Mouse (Mus musculus) lung, adult 2 months (tissue): ENCODE measurements around the gene Kif3a. TPM values are rescaled to one million over a fixed set of nuclear protein-coding genes. Genes with fewer than 3 reads are reported as not detected.

Experiments
- DNase-seq: peaks from one replicate; pipeline ENCODE4 v3.0.0; 2022
- H3K4me1 ChIP-seq: fragments of 200-500 bp; 2 replicates; pipeline ENCODE4 v1.6.1; 2011; ENCODE audit warnings: low read length; ENCODE audit not compliant: control insufficient read depth, insufficient read depth
- H3K4me3 ChIP-seq: fragments of 200-500 bp; replicated peaks from 2 replicates; pipeline ENCODE3; 2011; ENCODE audit warnings: low read depth, mild to moderate bottlenecking, control low read depth, low read length; ENCODE audit errors: extremely low read depth
- CTCF ChIP-seq: fragments of 200-500 bp; IDR thresholded peaks from 2 replicates; pipeline ENCODE4 v1.5.1; 2011; ENCODE audit warnings: mild to moderate bottlenecking, low read length, control low read depth; ENCODE audit not compliant: insufficient read depth
- POLR2A ChIP-seq: fragments of 200-500 bp; IDR thresholded peaks from 2 replicates; pipeline ENCODE4 v1.6.1; 2011; ENCODE audit warnings: low read depth, mild to moderate bottlenecking, control low read depth, low read length, borderline replicate concordance; ENCODE audit errors: extremely low read depth
- WGBS: fragments of 180-500 bp; shearing (Covaris S2); methylation state at CpG from one replicate; pipeline ENCODE4 v1.1.7; 2018; 5-methylcytosine and 5-hydroxymethylcytosine counted together
- polyA plus RNA-seq: library from polyadenylated mRNA; depleted of rRNA; stranded (reverse); fragments of >200 nt; gene quantifications from 2 replicates; pipeline ENCODE4 v1.2.3, GENCODE M21; 2012

The Kif3a gene
- polyA plus RNA-seq, 1 experiment, result 8.5 TPM

GRCm38 (mm10) chr11:53622440-53622806, 55.2 kb downstream of the Kif3a start:
- H3K4me1 ChIP-seq, result peaks cover under 1% of the 10 kb centered on the region; the same call in 1 of the 2 replicates
- no peak for DNase-seq
- 43% methylated on average over 6 of the region's 6 CpGs for WGBS
- H3K4me3 ChIP-seq, result no peak overlapping the region
- TF ChIP-seq CTCF (no peak), POLR2A (no peak)

DNA sequence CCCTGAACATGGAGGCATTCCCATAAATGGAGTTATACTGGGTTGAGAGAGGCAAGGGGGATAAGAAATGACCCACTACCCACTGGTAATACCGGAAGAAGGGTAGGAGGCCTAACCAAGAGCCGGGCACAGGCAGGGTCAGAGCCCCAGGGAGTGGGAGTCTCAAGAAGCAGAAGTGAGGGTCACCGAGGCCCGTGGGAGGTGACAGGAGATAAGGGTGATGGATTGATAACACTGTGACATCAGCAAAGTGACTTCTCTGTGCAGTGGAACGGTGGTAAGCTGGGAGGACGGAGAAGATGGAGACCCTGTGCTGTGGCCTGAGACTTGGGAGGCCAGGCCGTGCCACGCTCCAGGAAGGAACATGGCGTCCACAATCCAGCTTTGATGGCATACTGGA, 56.4 kb downstream of the Kif3a start:
- TF ChIP-seq CTCF, result no peak
- no peak for TF ChIP-seq POLR2A
- Histone ChIP-seq H3K4me3 (no peak overlapping the region), H3K4me1 (no peaks in the 10 kb centered on the region)
- 74% methylated on average over 9 of the region's 9 CpGs for WGBS
- no peak for DNase-seq

DNA sequence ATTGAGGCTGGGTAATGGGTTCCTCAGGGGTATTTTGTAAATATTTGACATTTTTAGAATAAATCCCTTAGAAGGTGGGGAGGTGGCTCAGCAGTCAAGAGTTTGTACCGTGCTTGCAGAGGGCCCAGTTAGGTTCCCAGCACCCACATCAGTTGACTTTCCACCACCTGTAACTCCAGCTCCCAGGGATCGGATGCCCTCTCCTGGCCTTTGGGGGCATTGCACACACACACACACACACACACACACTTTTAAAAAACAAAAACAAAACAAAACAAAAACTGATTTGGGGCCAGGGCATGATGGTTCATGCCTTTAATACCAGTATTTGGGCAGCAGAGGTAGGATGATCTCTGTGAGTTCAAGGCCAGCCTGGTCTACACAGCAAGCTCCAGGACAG, 56.9 kb downstream of the Kif3a start:
- no peak overlapping the region for H3K4me3 ChIP-seq
- no peak for DNase-seq
- TF ChIP-seq POLR2A (no peak), CTCF (no peak)
- 96% methylated on average over 2 of the region's 2 CpGs for WGBS
- no peaks in the 10 kb centered on the region for H3K4me1 ChIP-seq

DNA sequence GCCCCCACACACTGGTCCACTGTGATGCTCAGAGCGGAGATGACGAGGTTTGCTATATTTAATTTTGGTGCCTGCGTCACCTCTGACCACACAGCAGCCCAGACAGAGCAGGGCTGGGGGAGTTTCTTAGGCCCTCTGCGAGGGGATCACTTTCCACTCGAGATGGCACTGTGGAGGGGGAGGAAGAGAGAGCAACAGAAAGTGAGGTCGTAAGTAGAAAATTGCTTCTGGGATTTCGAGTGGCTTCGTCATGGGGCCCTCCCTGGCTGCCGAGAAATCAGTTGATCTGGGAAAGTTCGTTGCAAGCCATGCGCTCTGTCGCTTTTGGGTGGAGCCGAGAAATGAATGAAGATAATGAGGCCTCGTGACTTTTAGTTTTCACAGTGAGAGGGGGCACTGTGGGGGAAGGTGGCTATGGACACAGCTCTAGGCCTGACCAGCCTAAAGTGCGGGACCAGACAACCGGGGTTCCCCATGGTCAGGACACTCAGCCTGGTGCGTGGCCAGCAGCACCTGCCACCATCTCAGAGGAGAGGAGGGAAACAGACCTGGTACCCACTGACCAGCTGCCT, 59.7 kb downstream of the Kif3a start:
- TF ChIP-seq CTCF (no peak), POLR2A (no peak)
- no peaks in the 10 kb centered on the region for H3K4me1 ChIP-seq
- no peak for DNase-seq
- WGBS, result 81% methylated on average over 17 of the region's 17 CpGs
- H3K4me3 ChIP-seq, result no peak overlapping the region

DNA sequence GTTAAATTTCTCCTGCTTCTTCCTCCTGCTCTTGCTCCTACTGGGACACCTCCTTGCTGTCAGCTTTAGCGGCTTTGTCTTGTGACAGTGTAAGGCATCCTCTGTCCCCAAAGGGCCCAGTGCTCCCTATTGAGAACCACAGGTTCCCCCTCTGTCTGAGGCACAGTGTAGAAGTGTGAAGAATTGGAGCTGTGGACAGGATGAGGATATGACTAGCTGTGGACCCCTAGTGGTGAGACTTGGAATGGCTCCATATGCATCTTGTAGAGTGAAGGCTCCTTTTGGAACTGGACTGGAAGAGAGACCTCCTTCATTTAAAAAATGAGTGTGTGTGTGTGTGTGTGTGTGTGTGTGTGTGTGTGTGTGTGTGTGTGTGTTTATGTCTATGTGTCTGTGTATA, 60.7 kb downstream of the Kif3a start:
- Histone ChIP-seq H3K4me1 (no peaks in the 10 kb centered on the region), H3K4me3 (no peak overlapping the region)
- TF ChIP-seq CTCF, result peak; percentile 43; the same call in 1 of the 2 replicates
- no peak for TF ChIP-seq POLR2A
- DNase-seq, result peak; percentile 58
- 12% methylated on average over 1 of the region's 1 CpGs for whole genome bisulfite sequencing

DNA sequence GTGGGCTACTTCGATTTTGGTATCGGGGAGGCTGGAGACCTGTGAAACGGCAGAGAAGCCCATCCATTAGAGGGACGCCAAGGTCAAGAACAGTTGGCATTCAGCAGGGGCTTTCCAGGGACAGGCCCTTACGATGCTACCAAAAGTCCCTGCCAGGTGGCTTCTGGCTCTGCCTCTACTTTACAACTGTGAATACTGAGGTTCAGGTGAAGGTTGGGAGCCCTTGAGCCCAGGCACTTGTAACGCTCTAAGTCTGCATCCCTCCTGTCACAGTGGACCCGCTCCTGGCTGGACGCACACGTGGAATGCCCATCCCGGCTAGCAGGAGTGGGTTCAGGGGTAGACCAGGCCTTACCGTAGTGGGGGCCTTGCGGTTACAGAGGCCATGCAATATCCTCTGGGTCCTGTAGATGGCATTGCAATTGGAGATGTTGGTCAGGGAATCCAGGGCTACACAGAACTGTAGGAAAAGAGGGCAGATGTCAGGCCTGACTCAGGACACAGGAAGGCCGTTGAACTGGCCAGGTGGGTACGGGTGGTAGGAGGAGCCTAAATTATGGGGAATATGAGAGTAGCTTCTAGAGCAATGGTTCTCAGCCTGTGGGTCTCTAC, 65.0 kb downstream of the Kif3a start:
- DNase-seq, result no peak
- 76% methylated on average over 14 of the region's 14 CpGs for WGBS

GRCm38 (mm10) chr11:53633644-53634043, 66.5 kb downstream of the Kif3a start:
- H3K4me1 ChIP-seq, result 0 out of 2 replicates have a peak, but pooled peaks cover 2% of the 10 kb centered on the region
- 83% methylated on average over 7 of the region's 7 CpGs for WGBS
- H3K4me3 ChIP-seq, result no peak overlapping the region
- TF ChIP-seq POLR2A (no peak), CTCF (no peak)
- no peak for DNase-seq

More for the DNA sequence above, 65.0 kb downstream of the Kif3a start:
- Histone ChIP-seq H3K4me3 (no peak overlapping the region), H3K4me1 (0 out of 2 replicates have a peak, but pooled peaks cover 2% of the 10 kb centered on the region)
- TF ChIP-seq POLR2A (no peak), CTCF (peak; percentile 23; the same call in 1 of the 2 replicates)

DNA sequence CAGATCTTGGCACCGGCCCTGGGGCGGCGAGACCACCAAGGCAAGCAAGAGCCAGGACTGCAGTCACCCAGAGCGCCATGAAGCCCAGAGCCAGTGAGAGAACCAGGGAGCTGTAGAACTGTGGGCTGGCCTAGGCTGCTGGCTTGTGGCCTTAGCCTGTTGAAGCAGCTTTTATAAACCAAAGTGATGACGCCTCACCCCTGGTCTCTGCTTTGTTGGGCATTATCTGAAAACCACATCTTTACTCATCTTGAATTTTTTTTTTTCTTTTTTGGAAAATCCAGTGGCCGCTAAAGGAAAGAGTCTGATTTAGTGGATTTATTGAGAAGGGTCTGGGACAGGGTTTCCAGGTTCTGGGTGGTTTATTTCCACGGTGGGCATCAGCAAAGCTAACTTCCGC, 67.4 kb downstream of the Kif3a start, which contains the start of gene Il13:
TSS of gene Il13 (minus strand) at position 147 of the 400 bp plus-strand sequence.
- WGBS, result 92% methylated on average over 8 of the region's 8 CpGs
- no peak for DNase-seq
- H3K4me3 ChIP-seq, result no peak within 1 kb of the TSS
- TF ChIP-seq CTCF (no peak), POLR2A (no peak)
- H3K4me1 ChIP-seq, result 0 out of 2 replicates have a peak, but pooled peaks cover 2% of the 10 kb centered on the region

DNA sequence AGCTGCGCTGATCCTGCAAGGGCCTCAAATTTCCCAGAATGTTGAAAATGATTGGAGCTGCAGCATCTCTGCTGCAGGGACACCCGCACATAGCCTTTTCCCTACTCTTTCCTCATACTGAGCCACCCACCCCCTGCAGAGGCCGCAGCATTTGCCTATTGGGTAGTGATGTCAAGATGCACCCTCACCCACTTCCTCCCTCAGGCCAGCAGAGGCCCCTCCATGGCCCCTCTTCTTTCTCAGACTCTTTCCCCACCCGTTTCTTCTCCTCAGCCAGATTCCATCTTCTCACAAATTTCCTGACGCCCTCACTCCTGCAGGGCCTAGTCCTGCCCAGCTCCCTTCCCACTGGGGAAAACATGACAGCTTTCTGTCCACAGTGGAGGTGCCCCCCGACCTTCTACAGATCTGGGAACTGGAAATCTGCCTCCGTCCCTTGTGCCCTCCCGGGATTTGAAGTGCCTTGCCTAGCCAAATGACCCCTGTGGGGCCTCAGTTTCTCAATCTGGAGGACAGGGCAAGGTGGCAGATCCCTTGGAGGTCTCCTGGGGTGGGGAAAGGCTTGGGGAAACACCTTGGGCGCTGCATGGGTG, 68.5 kb downstream of the Kif3a start:
- H3K4me1 ChIP-seq, result 0 out of 2 replicates have a peak, but pooled peaks cover 2% of the 10 kb centered on the region
- DNase-seq, result no peak
- TF ChIP-seq POLR2A, result no peak
- TF ChIP-seq CTCF, result no peak
- no peak overlapping the region for H3K4me3 ChIP-seq
- 65% methylated on average over 9 of the region's 9 CpGs for WGBS

GRCm38 (mm10) chr11:53636183-53636646, 69.0 kb downstream of the Kif3a start:
- H3K4me3 ChIP-seq, result peak overlapping the region; percentile 22
- 3% methylated on average over 40 of the region's 40 CpGs for WGBS
- 0 out of 2 replicates have a peak, but pooled peaks cover 2% of the 10 kb centered on the region for H3K4me1 ChIP-seq
- TF ChIP-seq CTCF, result no peak
- TF ChIP-seq POLR2A, result no peak
- no peak for DNase-seq
